Mouse (Mus musculus) stomach, postnatal 0 days (tissue): ENCODE data around the gene Acads. TPM values are rescaled to one million over a fixed set of nuclear protein-coding genes. Genes with fewer than 3 reads are reported as not detected.
"Not testable (repeated sequence)": the region's sequence is repeated elsewhere in the genome, so short reads cannot be mapped to it uniquely, and the experiment has no call there.

Experiments used
- ATAC-seq: fragments of 200-750 bp; cut with Nextera tagmentation; 2 replicates; pipeline ENCODE4 v1.8.0; 2017; ENCODE audit not compliant: low FRiP score, low TSS enrichment
- DNase-seq: peaks from one replicate; pipeline ENCODE4 v3.0.0-alpha.2; 2016; ENCODE audit warnings: low spot score
- H3K27ac ChIP-seq: fragments of 300-500 bp; sonication (generic); replicated peaks from 2 replicates; pipeline ENCODE4 v1.5.1; 2014; ENCODE audit warnings: mild to moderate bottlenecking, control low read depth
- H3K27me3 ChIP-seq: fragments of 300-500 bp; sonication (generic); 2 replicates; pipeline ENCODE4 v1.6.1; 2014; ENCODE audit warnings: low read length; ENCODE audit not compliant: control insufficient read depth, insufficient read depth
- H3K36me3 ChIP-seq: fragments of 300-500 bp; sonication (generic); 2 replicates; pipeline ENCODE4 v1.6.1; 2014; ENCODE audit warnings: low read length, mixed read lengths; ENCODE audit not compliant: control insufficient read depth, insufficient read depth
- H3K4me1 ChIP-seq: fragments of 300-500 bp; sonication (generic); replicated peaks from 2 replicates; pipeline ENCODE4 v1.6.1; 2014; ENCODE audit warnings: antibody characterized with exemption; ENCODE audit not compliant: control insufficient read depth, insufficient read depth
- H3K4me2 ChIP-seq: fragments of 300-500 bp; sonication (generic); replicated peaks from 2 replicates; pipeline ENCODE4 v1.6.1; 2014; ENCODE audit warnings: low read depth, mild to moderate bottlenecking, control low read depth, moderate library complexity
- H3K4me3 ChIP-seq: fragments of 300-500 bp; sonication (generic); 2 replicates; pipeline ENCODE4 v1.5.1; 2014; ENCODE audit warnings: low read depth, low read length, control low read depth
- H3K9ac ChIP-seq: fragments of 300-500 bp; sonication (generic); 2 replicates; pipeline ENCODE4 v1.6.1; 2014; ENCODE audit warnings: mild to moderate bottlenecking, low read length, control low read depth, mixed read lengths
- H3K9me3 ChIP-seq: fragments of 300-500 bp; sonication (generic); 2 replicates; pipeline ENCODE4 v1.6.1; 2016; ENCODE audit warnings: low read length; ENCODE audit not compliant: control insufficient read depth
- CTCF ChIP-seq: IDR thresholded peaks from 2 replicates; pipeline ENCODE4 v1.5.1; 2016; ENCODE audit warnings: antibody characterized with exemption, low read depth, mild to moderate bottlenecking, moderate library complexity
- EP300 ChIP-seq: optimal IDR thresholded peaks from 2 replicates; pipeline ENCODE3; 2016; ENCODE audit warnings: antibody characterized with exemption
- WGBS: fragments of 180-500 bp; shearing (Covaris S2); extraction: QIAGEN DNeasy Blood & Tissue Kit; methylation state at CpG from one replicate; pipeline ENCODE4 v1.1.7; 2014; 5-methylcytosine and 5-hydroxymethylcytosine counted together
- polyA plus RNA-seq: library from polyadenylated mRNA; unstranded; fragments of >200 nt; fragmentation: Nextera tagmentation; extraction: Ambion mirVana; gene quantifications from 2 replicates; pipeline ENCODE4 v1.2.1, GENCODE M21; 2015

Gene Acads
- polyA plus RNA-seq, 1 experiment from 2014 or later, result 70.6 TPM

- 81% methylated on average over 5 of the region's 5 CpGs for WGBS
- H3K27me3 ChIP-seq, result no peaks in the 10 kb centered on the region
- no peak for TF ChIP-seq CTCF
- no peak for ATAC-seq
- no peak for DNase-seq
- no peak overlapping the region for H3K4me3 ChIP-seq
- no peak overlapping the region for H3K4me2 ChIP-seq
- peaks cover 7% of the 10 kb centered on the region; the same call in 1 of the 2 replicates for H3K36me3 ChIP-seq
- H3K27ac ChIP-seq, result no peak overlapping the region
- no peaks in the 10 kb centered on the region for H3K4me1 ChIP-seq
- H3K9ac ChIP-seq, result no peak overlapping the region
- no peaks in the 10 kb centered on the region for H3K9me3 ChIP-seq
Observed at GRCm38 (mm10) chr5:115081636-115082035, 37.5 kb downstream of the Acads start.

- Histone ChIP-seq H3K4me2 (no peak overlapping the region), H3K4me1 (peaks cover 7% of the 10 kb centered on the region; the same call in 1 of the 2 replicates), H3K4me3 (no peak overlapping the region), H3K9ac (no peak overlapping the region), H3K36me3 (peaks cover 5% of the 10 kb centered on the region), H3K27me3 (no peaks in the 10 kb centered on the region), H3K27ac (no peak overlapping the region), H3K9me3 (no peaks in the 10 kb centered on the region)
- TF ChIP-seq CTCF, result peak; percentile 83
- TF ChIP-seq EP300, result no peak
- 57% methylated on average over 5 of the region's 5 CpGs for WGBS
- no peak for ATAC-seq
- peak; percentile 71 for DNase-seq
Observed at GRCm38 (mm10) chr5:115076144-115076901, 42.8 kb downstream of the Acads start.

GRCm38 (mm10) chr5:115074749-115075148 is 44.4 kb downstream of the Acads start:
- no peak for TF ChIP-seq CTCF
- TF ChIP-seq EP300, result no peak
- Histone ChIP-seq H3K9me3 (no peaks in the 10 kb centered on the region), H3K36me3 (peaks cover 5% of the 10 kb centered on the region), H3K4me2 (no peak overlapping the region), H3K27me3 (no peaks in the 10 kb centered on the region), H3K4me1 (peaks cover 7% of the 10 kb centered on the region; the same call in 1 of the 2 replicates), H3K9ac (no peak overlapping the region), H3K4me3 (no peak overlapping the region), H3K27ac (no peak overlapping the region)
- no peak for DNase-seq
- ATAC-seq, result no peak
- 61% methylated on average over 4 of the region's 4 CpGs for WGBS

- not testable (repeated sequence) for H3K36me3 ChIP-seq, H3K4me3 ChIP-seq, DNase-seq, H3K27ac ChIP-seq, H3K4me1 ChIP-seq, H3K9ac ChIP-seq, ATAC-seq, H3K27me3 ChIP-seq, H3K9me3 ChIP-seq, H3K4me2 ChIP-seq
- 64% methylated on average over 8 of the region's 8 CpGs for WGBS
Observed at GRCm38 (mm10) chr5:115073306-115073705, 45.8 kb downstream of the Acads start.

GRCm38 (mm10) chr5:115072143-115072542 is 47.0 kb downstream of the Acads start:
- H3K36me3 ChIP-seq, result peaks cover 5% of the 10 kb centered on the region
- H3K4me3 ChIP-seq, result no peak overlapping the region
- peaks cover 7% of the 10 kb centered on the region for H3K4me1 ChIP-seq
- no peaks in the 10 kb centered on the region for H3K9me3 ChIP-seq
- H3K4me2 ChIP-seq, result no peak overlapping the region; the same call in 1 of the 2 replicates
- TF ChIP-seq EP300, result no peak
- TF ChIP-seq CTCF, result no peak
- H3K9ac ChIP-seq, result no peak overlapping the region
- peak; percentile 91 for ATAC-seq
- DNase-seq, result peak; percentile 79
- no peaks in the 10 kb centered on the region for H3K27me3 ChIP-seq
- WGBS, result 34% methylated on average over 7 of the region's 7 CpGs
- peak overlapping the region; percentile 83 for H3K27ac ChIP-seq

- 68% methylated on average over 11 of the region's 11 CpGs for WGBS
- no peak for TF ChIP-seq CTCF
- TF ChIP-seq EP300, result peak; percentile 65
- H3K9me3 ChIP-seq, result no peaks in the 10 kb centered on the region
- H3K9ac ChIP-seq, result no peak overlapping the region
- peaks cover 7% of the 10 kb centered on the region for H3K4me1 ChIP-seq
- DNase-seq (no peak), ATAC-seq (peak; percentile 37; the same call in 1 of the 2 replicates)
- no peak overlapping the region; the same call in 1 of the 2 replicates for H3K4me2 ChIP-seq
- peaks cover 5% of the 10 kb centered on the region for H3K36me3 ChIP-seq
- peak overlapping the region; percentile 80 for H3K27ac ChIP-seq
- no peak overlapping the region for H3K4me3 ChIP-seq
- no peaks in the 10 kb centered on the region for H3K27me3 ChIP-seq
Observed at GRCm38 (mm10) chr5:115071096-115071901, 47.8 kb downstream of the Acads start.
